Mouse (Mus musculus) thymus, adult 18-20 months (tissue): ENCODE results near the gene Pcolce.

Experiments used
- DNase-seq, 2 experiments: peaks; one replicate each; pipeline ENCODE4 v3.0.0; 2022; ENCODE audit warnings: mixed read lengths in 2 of 2

Gene Pcolce

DNA sequence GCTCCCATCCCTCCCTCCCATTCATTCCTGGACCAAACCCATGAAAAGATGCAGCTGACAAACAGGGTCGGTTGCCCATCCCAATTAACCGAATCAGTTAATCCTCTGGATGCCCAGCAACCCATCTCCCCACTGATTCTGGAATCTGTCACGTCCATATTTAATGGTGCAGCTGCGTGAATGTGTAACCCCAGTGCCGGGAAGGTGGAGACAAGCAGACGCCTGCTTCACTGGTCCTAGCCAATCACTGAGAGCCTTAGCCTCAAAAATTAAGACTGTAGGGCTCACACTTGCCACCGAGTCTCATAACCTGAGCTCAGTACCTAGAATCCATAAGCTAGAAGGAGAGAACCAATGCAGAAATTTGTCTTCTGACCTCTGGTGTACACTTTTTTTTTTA lies 17.7 kb downstream of the Pcolce start:
- no peak for DNase-seq

DNA sequence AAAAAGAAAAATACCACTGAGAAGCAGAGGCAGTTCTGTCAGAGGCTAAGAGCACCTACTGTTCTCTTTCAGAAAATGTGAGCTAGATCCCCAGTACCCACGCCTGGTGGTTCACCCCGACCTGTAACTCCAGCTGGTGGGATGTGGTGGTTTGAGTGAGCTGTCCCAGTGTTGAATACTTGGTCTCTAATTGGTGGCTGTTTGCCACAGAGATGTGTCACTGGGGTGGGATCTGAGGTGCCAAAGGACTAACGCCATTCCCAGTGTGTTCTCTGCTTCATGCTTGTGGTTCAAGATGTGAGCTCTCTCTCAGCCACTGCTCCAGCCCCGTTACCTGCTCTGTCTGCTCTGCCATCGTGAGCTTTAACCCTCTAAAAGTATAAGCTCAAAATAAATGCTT lies 23.1 kb downstream of the Pcolce start:
- DNase-seq: no peak

DNA sequence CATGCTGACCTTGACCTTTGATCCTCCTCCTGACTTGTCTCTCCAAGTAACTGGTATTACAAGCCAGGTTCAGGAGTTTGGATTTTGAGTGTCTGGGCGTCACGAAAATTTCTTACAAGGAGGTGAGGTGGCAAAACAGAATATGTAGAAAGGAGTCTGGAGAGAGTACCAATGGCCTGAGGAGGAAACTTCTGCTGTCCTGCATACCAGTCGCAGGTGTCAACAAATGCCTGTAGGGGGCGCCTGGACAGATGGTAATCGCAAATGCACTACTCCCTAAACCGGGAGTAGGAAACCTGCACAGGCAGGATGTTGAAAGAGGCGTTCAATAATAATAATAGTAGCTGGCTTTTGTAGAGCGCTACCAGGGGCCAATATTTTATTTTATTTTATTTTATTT lies 28.6 kb downstream of the Pcolce start:
- peak in 1 of 2 experiments; percentile 49 for DNase-seq

DNA sequence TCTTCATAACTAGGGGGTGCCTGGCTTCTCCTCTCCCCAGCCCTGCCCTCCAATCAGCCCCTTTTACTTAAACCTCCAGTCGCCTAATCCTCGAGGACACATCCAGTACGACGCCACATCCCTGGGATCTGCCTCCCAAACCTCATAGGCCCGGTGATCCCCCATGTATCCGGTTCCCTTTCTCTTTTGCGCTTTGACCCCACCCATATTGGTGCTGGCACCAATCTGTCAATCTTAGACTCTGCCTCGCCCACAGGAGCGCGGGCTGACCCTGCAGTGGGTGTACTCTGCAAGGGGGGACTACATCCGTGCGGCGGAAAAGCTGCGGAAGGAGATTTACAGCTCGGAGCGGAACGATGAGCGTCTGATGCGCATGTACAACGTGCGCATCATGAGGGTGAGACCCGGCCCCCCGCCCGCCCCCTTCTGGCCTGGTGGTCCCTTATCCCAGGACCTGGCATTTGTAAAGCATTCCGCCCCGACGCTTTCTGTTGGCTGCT lies 29.9 kb downstream of the Pcolce start:
- no peak for DNase-seq

DNA sequence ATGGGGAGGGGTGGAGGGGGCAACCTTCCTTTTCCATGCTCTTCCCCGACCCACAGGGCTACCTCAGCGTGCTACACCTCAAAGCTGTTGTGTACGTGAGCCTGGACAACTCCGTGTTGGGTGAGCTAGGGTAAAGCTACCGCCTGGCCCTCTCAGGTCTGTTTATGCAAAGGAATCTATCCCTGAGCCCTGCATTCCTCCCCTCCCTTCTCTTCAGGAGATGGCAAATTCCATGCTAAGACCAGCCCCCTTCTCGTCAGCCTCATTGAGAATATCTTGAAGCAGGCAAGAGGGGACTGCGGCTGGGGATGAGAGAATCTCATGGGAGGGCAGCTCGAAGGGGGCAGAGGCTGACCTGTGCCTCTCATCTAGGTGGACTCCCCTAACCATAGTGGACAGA lies 30.9 kb downstream of the Pcolce start:
- DNase-seq: no peak

DNA sequence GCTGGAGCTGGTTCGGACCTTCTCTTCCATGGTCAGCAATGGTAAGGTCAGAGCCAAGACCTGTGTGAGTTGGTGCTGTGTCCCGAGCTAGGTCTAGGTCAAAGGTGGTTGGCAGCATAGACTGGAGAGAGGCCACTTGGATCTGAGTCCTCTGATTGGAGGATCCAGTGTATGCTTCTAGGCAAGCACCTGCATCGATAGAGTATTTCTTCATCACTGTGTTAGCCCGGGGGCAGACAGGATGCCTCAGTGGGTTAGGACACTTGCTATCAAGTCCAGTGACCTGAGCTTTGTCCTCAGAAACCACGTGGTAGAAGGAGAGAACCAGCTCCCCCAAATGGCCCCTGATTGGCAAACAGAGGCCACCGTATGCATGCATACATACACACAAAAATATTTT lies 33.3 kb downstream of the Pcolce start:
- no peak for DNase-seq

DNA sequence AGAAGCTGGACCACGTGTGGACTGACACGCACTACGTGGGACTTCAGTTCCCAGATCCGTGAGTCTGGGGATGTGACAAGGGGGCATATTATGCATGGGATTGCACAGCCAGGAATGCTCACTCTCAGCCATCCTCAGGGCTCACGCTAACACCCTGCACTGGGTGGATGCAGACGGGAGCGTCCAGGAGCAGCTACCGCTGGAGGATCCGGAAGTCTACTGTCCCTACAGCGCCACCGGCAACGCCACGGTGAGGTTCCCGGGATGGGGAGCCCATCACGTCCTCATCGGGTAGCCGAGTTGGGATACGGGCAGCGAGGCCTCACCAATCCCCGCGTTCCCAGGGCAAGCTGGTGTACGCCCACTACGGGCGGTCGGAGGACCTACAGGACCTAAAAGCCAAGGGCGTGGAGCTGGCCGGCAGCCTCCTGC lies 39.1 kb downstream of the Pcolce start:
- no peak for DNase-seq

DNA sequence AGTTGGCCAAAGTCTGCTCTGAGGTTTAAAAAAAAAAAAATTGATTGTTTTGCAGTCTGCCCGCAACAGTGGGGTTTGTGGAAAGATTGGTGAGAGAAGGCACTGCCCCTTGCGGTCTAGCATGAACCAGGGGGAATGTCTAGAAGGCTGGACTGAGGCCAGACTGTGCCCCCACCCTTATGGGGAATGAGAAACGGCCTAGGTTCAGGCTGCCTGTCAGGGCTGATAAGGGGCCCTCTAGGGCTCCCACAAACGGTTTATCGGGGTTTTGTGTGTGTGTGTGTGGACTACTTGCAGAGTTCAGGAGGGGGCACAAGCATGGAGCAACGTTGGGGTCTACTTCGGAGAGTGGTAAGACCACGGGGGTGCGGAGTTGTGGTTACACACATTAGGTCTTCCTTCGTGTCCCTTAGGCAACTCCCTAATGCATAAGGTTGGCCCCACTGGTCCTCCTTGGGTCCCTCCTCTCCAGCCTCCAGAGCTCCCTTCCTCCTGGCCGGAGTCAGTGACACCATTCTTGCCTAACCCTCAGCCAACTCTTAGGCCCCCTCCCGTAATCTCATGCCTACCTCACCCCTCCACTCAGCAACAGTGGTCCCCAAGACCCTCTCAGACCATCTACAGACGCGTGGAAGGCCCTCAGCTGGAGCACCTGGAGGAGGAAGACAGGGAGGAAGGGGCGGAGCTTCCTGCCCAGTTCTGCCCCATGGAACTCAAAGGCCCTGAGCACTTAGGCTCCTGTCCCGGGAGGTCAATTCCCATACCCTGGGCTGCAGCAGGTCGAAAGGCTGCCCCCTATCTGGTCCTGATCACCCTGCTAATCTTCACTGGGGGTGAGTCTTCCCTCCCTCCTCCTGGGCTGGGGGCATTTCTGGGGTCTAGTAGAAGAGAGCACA lies 42.6 kb downstream of the Pcolce start:
- DNase-seq: no peak

DNA sequence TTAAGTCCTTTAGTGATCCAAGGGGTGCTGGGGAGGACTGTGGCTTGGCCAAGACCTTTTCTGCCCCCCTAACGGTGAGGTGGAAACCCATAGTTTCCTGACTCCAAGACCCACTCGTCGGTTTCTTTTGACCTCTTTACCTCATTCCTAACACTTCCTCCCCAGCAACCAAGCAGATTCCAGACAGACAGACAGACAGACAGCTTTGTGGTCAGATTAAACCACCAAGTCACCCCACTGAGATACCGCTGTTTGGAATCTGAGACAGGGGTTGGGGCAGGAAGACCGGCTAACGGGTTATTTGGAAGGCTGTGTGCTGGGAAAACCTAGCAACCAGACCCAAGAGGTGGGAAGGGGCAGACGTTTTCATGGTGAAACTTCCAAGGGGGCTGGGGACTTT lies 43.4 kb downstream of the Pcolce start:
- no peak for DNase-seq

DNA sequence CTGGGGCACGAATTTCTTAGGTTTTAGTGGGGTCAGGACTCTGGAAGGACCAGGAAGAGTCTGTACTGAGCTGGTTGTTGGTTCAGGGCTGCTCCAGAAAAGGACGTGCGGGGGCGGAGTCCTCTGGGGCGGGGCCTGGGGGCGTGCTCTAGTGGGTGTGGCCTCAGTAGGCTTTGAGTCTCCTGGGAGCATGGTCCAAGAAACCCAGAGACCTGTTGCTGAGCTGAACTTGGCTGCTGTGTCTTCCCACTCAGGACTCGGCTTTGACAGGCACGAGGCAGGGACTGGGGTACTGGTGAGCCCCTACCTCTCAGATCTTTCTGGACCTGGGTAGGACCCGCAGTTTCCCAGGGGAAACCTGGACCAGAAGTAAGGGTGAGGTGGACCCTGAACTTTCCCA lies 43.9 kb downstream of the Pcolce start, which contains the start of gene Tfr2:
TSS of gene Tfr2 (plus strand) at position 176 of the 400 bp plus-strand sequence.
- no peak for DNase-seq

DNA sequence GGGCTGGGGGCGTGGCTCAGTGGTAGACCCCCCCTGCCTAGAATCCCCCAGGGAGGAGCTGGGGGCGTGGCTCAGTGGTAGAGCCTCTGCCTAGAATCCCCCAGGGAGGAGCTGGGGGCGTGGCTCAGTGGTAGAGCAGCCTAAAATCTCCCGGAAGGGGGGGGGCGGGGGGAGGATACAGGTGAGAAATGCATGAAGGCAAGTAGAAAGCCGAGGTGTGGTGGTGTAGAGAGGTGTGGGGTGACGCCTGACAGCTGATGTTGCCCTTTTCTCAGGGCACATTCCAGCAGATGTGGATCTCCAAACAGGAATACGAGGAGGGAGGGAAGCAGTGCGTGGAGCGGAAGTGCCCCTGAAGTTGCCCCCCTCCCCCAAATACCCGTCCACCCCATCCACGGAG lies 44.6 kb downstream of the Pcolce start:
- DNase-seq: no peak

DNA sequence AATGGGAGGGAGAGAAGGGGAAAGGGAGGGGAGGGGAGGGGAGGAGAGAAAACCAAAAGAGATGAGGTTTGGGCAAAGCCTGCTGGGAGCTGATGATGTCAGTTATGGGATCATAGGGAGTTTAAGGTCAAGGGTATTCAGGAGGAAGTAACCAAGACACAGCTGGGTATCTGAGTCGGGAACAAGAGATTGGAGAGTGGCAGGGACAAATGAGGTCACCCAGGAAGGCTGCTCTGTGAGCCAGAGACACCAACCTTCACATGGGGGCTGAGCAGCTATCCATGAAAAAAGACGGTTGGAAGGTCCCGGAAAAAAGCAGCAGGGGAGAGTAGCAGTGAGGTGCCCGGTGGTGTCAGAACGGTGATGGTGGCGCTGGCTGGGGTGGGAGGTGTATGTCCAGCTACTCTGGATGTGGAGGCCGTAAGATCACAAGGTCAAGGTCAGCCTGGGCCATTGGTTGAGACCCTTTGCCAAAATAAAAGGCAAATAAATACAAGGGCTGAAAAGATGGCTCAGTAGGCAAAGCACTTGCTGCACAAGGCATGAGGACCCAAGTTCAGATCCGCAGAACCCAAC lies 45.3 kb downstream of the Pcolce start:
- no peak for DNase-seq

DNA sequence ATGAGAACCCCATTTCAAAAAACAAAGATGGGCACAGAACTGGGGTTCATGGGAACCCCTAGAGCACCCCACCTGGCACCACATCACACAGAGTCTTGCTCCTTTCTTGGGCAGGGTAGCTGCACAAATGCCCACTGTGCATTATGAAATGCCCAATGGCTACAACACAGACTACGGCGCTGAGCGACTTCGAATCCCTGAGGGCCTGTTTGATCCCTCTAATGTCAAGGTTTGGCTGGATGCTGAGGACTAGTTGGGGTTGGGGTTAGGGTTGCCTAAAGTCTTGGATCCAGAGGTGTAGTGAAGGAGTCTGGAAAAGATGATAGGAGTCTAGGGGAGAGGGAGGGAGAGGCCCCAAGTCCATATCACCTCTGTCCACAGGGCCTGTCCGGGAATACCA lies 47.2 kb downstream of the Pcolce start:
- DNase-seq: no peak

DNA sequence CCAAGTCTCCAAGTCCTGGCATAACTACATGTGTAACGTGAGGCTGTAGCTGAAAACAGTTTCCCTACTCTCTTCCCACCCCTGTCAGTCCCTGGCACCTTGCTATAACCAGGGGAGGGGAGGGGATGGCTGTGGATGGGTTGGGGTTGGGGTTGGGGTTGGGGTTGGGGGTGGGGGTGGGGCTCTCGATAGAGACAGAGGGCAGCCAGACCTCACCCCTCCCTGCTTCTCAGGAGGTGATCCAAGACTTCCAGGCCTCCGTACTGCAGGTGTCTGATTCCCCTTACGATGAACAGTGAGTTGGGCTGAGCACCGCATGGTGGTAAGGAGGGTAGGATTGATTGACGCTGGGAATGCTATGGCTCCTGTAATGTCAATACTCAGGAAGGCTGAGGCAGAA lies 47.8 kb downstream of the Pcolce start:
- DNase-seq: no peak

DNA sequence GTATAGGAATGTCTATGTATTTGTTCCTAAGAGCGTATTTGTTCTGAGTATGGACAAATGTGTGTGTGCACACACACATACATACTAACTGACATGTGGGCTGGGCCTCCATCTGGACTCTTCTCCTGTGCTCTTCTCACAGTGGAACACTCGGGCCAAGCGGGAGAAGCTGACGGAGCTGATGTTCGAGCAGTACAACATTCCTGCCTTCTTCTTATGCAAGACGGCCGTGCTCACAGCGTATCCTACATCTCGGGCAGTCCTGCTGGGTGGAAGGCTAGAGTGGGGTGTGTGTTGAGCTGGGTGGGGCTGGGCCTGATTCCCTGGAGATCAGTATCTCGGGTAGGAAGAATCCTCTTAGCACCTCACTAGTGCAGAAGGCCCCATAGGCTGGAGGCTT lies 50.6 kb downstream of the Pcolce start:
- DNase-seq: no peak

DNA sequence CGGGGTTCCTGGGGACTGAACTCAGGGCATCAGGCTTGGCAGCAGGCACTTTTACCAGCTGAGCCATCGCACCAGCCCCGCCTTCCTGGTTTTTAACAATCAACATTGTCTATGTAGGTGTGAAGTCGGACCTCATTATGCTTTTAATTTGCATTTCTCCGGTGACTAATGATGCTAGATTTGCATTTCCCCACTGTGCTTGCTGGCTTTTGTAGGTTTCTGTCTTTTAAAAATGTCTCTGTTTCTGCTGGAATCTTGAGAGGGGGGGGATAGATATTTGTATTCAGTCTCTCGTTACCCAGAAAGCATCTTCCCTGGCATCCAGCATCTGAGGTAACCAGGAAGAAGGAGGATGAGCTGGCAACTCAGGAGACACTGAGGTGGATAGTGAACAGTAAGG lies 52.0 kb downstream of the Pcolce start:
- no peak for DNase-seq
